Mouse (Mus musculus) frontal cortex, adult (tissue): ENCODE measurements around the gene Stpg4.

Experiments used
- ATAC-seq: cut with Nextera tagmentation; 2 replicates; pipeline ENCODE4 v1.9.2; 2017; ENCODE audit warnings: mild to moderate bottlenecking, moderate library complexity, mixed read lengths; ENCODE audit not compliant: low TSS enrichment

Gene Stpg4

GRCm38 (mm10) chr17:87350471-87351240 lies 76.9 kb downstream of the Stpg4 start:
- no peak for ATAC-seq

- ATAC-seq = no peak
These were observed 78.0 kb downstream of the Stpg4 start for GRCm38 (mm10) chr17:87349575-87349974.

- 0 out of 2 replicates have a peak, but pooled peaks have one; percentile 61 for ATAC-seq
These were observed 78.5 kb downstream of the Stpg4 start for GRCm38 (mm10) chr17:87349069-87349468.

- ATAC-seq = no peak
These were observed 79.2 kb downstream of the Stpg4 start for GRCm38 (mm10) chr17:87348353-87348752.

- no peak for ATAC-seq
These were observed 82.3 kb downstream of the Stpg4 start for GRCm38 (mm10) chr17:87345252-87345593.

GRCm38 (mm10) chr17:87344441-87345251 lies 82.9 kb downstream of the Stpg4 start:
- peak; percentile 27; the same call in 1 of the 2 replicates for ATAC-seq

GRCm38 (mm10) chr17:87343060-87343703 lies 84.4 kb downstream of the Stpg4 start:
- no peak for ATAC-seq
